Mouse (Mus musculus): ENCODE measurements at regions not wholly inside any gene's neighbourhood (a gene's known extent, or its start where the extent isn't known, plus 50 kb on each side); places are given as distances from the start of the nearest gene placed in this dataset.
A peak's percentile ranks its signal among the peaks of the same experiment; 100 is the strongest.
"Not testable (repeated sequence)": the region's sequence is repeated elsewhere in the genome, so short reads cannot be mapped to it uniquely, and the experiment has no call there.

DNA sequence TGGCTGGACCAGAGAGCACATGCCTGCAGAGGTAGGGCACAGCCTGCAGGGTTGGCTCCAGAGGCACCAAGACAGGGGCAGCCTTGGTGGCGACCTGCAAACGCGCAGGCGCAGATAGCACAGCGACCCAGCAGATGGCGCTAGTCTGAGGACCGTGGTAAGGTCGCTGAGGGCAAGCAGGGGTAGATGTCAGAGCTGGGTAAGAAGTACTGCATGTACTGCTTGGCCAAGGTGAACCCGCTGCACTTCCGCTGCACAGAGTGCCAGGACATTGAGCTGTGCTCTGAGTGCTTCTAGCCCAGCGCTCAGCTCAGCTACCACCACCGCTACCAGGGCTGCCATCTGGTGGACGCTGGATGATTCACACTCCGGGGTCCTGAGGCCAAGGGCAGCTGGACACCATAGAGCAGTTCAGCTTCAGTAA lies 68.3 kb downstream of the Hsp90b1 start:
- DNase-seq, result peak; percentile 84

DNA sequence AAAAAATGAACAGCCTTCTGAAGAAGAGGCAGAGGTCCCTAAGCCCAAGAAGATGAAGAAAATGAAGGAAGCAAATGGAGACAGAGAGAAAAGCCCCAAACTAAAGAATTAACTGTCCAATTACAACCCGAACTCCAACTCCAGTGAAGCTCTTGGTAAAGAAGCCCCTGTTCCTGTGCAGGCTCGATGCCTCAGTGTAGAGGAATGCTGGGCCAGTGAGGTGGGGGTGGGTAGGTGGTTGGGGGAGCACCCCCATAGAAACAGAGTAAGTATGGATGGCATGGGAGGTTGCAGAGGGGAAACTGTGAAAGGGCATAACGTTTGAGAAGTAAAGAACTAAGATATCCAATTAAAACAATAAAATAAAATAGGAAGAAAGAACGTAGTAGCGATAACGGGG lies 68.8 kb downstream of the Hsp90b1 start:
- not testable (repeated sequence) for DNase-seq

DNA sequence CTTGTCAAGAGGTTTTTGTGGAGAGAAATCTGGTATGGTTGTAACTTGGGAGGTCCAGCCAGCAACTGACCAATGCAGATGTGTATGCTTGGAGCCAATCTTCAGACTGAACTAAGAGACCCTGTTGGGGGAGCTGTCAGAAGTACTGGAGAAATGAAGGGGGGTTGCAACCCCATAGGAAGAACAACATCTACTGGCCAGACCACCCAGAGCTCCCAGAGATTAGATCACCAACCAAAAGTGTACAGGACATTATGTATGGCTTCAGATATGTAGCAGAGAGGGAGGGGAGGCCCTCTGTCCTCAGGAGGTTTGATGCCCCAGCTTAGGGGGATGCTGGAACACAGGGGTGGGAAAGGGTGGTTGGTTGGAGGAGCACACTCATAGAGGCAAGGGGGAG lies 78.6 kb downstream of the Hsp90b1 start:
- DNase-seq, result not testable (repeated sequence)

DNA sequence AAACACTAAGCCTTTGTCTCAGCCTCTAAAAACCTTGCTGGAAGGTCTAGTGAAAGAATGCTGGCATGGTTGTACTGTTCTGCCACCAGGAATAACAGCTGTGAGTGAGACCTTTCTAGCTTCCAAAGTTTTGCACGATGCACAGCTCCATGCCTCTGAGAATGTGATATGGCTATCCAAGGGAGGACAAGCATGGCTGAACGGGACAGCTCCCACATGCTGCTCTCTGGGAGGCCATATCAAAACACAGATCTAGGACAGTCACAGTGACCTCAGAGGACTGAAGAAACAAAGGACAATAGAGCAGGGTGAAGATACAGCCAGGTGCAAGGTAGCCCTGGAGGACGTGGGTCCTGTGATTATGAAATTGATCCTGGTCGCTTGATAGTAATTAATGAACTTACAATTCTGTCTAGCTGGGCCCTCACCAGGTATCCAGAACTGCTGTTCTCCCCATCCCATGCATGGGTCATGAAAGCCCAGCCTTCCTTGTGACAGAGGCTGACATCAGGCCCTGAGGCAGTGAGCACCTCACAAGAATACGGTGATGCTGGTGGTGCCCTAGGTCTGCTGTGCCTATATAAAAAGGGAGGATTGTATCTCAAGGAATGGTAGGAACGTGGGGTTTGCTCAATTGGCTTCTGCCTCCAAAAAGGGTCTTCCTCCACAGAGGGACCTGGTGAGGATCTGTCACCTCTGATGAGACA lies 87.2 kb downstream of the Hsp90b1 start:
- DNase-seq, result not testable (repeated sequence)

DNA sequence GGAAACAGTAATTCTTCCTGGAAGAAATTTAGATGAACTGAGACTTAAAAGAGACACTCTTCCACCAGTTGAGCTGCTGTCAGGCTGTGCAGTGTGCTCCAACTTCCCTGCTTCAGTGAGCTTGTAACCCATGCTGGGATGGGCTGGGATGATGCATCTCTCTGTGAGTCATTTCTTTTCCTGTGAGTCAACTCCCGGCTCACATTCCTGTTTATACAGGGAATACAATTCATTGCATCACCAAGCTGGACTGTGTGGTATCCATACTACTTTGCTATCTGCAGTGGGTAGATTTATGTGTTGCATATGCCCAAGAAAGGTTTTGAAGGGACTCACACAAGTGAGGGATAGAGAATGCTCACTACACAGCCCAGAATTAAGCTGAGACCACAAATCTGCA lies 93.0 kb downstream of the Hsp90b1 start:
- DNase-seq, result not testable (repeated sequence)

DNA sequence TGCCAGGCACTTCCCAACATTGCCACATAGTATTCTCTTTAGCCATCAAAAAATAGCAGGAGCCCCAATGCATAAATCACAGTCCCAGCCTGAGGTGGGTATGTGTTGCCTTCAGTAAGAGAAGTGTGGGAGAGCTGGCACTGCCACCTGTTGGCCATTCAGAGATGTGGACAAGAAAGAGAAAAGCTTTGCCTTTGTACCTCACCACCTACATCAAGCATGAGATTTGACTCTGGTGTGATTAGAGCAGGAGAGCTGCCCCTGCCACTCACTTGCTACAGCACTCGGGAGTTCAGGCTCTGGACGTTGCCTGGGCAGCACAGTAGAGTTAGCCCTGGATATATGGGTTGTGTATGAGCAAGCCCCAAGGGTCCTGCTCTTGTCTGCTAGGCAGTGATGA lies 95.3 kb downstream of the Hsp90b1 start:
- DNase-seq, result not testable (repeated sequence)

DNA sequence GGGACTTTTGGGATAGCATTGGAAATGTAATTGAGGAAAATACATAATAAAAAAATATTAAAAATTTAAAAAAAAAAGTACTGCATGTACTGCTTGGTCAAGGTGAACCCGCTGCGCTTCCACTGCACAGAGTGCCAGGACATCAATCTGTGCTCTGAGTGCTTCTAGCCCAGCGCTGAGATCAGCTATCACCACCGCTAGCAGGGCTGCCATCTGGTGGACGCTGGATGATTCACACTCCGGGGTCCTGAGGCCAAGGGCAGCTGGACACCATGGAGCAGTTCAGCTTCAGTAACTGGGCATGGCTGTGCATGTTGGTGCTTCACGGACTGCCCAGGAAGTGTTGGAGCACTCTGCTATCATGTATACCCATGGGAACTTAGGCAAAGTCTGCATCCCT lies 102.1 kb upstream of the Syn3 start:
- DNase-seq, result not testable (repeated sequence)

DNA sequence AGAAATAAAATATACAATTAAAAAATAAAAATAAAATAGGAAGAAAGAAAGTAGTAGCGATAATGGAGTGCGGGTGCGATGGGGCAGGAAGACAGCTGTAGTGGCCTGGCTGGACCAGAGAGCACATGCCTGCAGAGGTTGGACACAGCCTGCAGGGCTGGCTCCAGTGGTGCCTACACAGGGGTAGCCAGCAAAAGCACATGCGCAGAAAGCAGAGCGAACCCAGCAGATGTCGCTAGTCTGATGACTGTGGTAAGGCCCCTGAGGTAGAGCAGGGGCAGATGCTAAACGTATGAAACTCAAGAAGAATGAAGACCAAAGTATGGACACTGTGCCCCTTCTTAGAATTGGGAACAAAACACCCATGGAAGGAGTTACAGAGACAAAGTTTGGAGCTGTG lies 101.3 kb upstream of the Syn3 start:
- peak; percentile 6 for DNase-seq

DNA sequence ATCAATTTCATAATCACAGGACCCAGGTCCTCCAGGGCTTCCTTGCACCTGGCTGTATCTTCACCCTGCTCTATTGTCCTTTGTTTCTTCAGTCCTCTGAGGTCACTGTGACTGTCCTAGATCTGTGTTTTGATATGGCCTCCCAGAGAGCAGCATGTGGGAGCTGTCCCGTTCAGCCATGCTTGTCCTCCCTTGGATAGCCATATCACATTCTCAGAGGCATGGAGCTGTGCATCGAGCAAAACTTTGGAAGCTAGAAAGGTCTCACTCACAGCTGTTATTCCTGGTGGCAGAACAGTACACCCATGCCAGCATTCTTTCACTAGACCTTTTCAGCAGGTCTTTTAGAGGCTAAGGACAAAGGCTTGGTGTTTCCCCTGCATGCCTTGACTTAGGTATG lies 91.5 kb upstream of the Syn3 start:
- DNase-seq, result not testable (repeated sequence)

DNA sequence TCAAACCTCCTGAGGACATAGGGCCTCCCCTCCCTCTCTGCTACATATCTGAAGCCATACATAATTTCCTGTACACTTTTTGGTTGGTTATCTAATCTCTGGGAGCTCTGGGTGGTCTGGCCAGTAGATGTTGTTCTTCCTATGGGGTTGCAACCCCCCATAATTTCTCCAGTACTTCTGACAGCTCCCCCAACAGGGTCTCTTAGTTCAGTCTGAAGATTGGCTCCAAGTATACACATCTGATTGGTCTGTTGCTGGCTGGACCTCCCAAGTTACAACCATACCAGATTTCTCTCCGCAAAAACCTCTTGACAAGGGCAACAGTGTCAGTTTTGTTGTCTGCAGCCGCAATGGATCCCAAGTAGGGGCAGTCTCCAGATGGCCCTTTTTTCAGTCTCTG lies 68.2 kb upstream of the Syn3 start:
- DNase-seq, result not testable (repeated sequence)

DNA sequence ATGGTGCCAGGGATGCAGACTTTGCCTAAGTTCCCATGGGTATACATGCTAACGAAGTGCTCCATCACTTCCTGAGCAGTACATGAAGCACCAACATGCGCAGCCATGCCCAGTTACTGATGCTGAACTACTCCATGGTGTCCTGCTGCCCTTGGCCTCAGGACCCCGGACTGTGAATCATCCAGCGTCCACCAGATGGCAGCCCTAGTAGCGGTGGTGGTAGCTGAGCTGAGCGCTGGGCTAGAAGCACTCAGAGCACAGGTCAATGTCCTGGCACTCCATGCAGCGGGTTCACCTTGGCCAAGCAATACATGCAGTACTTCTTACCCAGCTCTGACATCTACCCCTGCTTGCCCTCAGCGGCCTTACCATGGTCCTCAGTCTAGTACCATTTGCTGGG lies 57.1 kb upstream of the Syn3 start:
- DNase-seq, result peak; percentile 23

Measured in kidney, adult 18-20 months (tissue).